Mouse (Mus musculus) embryo, embryonic 11 days (tissue): ENCODE results near the gene Tomm34.

Experiments
- DNase-seq: peaks from one replicate; pipeline ENCODE4 v3.0.0-alpha.2; 2015

Gene Tomm34

GRCm38 (mm10) chr2:164070765-164071436, at the start of gene Tomm34:
Tomm34 (minus strand) TSS chr2:164071169.
- DNase-seq = peak; percentile 97

- DNase-seq = no peak
Observed at GRCm38 (mm10) chr2:164119503-164119902, 48.5 kb upstream of the Tomm34 start.

DNA sequence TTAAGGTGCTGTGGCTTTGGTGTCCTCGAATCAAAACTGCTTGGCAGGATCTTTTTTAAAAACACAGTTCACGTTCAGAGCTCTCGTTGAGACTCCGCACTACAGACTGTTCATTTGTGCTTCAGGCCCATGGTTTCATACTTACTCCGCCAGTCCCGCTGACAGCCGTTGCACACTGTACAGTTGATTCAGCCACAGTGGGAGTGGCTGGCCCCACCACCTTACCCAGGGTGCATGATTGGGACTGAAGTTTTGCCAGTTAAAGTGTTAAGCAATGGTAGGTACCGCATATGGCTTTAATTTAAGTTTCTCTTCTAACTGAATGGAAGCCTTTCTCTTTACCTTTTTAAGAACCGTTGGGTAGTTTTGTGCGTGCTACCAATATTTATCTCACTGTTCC, 44.6 kb upstream of the Tomm34 start:
- DNase-seq = no peak

- DNase-seq = no peak
Observed at GRCm38 (mm10) chr2:164114051-164114450, 43.1 kb upstream of the Tomm34 start.

- DNase-seq = no peak
Observed at GRCm38 (mm10) chr2:164111546-164111945, 40.6 kb upstream of the Tomm34 start.

DNA sequence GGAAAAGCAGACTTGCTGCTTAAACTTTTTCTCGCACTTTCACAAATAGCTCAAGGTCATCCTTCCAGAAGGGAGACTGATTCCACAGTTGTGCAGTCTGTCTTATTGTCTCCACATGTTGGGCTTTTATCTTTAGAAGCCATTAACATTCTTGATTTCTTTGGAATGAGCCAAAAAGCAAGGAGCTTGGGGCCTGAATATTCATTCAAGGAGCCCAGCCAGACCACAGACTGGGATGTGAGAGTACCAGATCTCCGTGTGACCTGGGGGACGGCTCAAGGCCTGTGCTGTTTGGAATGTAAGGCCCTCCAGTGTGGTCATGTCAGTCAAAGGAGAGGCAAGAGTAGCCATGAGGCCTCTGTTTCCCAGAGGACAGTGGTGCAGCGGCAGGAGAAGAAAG, 37.5 kb upstream of the Tomm34 start:
- DNase-seq = no peak

DNA sequence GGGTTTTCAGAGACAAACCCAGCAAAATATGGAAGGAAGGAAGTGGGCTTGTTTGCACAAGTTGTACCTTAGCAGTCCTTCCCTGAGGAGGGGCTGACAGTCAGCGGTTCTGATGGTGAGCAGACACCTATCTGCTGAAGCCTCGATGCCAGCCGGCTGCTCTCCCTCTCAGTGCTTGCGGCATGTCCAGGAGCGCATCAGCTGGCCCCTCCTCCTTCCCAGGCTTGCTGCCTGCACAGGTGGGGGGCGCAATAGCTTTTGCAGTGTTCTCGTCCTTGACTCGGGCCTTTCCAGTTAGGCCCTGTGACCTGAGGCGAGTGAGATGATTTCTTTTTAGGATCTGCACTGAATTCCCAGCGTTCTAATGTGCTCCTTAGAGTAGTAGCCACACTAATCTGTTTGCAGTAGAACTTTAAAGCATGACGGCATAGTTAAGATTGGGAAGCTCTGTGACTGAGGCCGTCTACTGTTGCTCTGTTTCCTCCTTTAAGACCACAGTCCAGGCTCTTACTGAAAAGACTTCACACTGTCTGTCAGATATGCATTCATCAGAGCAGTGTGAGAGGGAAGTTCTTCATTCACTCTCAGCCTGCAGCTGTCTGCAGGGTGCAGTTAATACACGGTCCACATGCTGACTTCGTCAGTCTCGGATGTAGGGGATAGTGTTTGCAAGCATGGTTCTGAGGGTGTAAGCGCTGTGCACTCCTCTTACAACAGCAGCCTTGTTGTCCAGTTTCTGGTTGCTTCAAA, 36.3 kb upstream of the Tomm34 start:
- no peak for DNase-seq

- no peak for DNase-seq
Observed at GRCm38 (mm10) chr2:164106287-164107035, 35.5 kb upstream of the Tomm34 start.

DNA sequence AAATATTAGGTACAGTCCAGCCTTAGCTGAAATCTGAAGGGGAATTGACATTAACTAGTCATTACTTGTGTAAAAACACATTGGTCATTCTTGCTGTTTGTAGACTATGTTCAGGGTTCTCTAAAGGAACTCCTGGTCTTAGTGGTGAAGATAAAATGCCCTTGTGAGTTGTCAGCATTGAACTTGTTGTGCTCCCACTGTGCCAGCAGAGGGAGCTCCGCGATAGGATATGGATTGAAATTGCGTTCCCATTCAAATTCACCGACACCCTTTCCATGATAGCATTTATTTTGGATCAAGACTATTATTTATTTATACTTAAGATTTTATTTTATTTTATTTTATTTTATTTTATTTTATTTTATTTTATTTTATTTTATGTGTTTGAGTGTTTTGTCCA, 32.5 kb upstream of the Tomm34 start:
- DNase-seq = peak; percentile 61

DNA sequence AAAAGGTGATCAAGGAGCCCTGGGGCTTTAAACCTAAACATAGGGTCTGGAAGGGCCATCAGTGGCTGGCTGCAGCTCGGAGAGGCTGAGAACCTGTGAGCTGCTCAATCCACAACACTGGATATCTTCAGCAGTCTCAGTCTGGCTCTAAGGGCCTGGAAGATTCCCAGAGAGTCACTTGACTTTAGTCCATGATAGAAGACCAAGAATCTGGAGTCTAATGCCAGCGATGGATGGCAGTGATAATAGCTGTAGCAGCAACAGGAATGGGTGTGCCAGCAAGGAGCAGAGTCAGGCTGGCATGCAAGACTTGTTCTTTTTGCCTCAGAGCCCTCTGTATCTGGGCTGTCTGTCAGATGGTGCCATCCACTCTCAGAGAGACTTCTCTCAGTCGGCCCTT, 31.4 kb upstream of the Tomm34 start:
- no peak for DNase-seq

GRCm38 (mm10) chr2:164101936-164102335, 31.0 kb upstream of the Tomm34 start:
- DNase-seq = no peak

- DNase-seq = no peak
Observed at GRCm38 (mm10) chr2:164098603-164099250, 27.8 kb upstream of the Tomm34 start.

- DNase-seq = no peak
Observed at GRCm38 (mm10) chr2:164094152-164094551, 23.2 kb upstream of the Tomm34 start.

- no peak for DNase-seq
Observed at GRCm38 (mm10) chr2:164089508-164089907, 18.5 kb upstream of the Tomm34 start.

GRCm38 (mm10) chr2:164087416-164088017, 16.5 kb upstream of the Tomm34 start:
- DNase-seq = no peak

DNA sequence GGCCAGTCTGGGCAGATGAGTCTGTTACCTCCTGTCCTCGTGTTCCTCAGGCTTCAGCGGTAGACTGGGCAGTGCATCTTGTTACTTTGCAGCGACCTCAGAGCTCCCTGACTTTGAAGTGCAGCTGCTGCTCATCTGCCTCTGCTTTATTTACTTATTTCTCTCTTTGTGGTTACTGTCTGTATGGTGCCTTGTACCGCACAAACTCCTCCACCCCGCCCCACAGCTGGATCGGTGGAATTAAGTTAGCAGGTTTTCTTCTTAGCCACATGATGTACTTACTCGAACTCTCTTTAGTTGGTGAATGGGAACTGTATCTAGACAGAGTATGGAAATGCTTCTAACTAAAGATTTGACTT, 13.4 kb upstream of the Tomm34 start:
- DNase-seq = no peak

- no peak for DNase-seq
Observed at GRCm38 (mm10) chr2:164083609-164084341, 12.8 kb upstream of the Tomm34 start.

GRCm38 (mm10) chr2:164082175-164082574, 11.2 kb upstream of the Tomm34 start:
- DNase-seq = no peak

DNA sequence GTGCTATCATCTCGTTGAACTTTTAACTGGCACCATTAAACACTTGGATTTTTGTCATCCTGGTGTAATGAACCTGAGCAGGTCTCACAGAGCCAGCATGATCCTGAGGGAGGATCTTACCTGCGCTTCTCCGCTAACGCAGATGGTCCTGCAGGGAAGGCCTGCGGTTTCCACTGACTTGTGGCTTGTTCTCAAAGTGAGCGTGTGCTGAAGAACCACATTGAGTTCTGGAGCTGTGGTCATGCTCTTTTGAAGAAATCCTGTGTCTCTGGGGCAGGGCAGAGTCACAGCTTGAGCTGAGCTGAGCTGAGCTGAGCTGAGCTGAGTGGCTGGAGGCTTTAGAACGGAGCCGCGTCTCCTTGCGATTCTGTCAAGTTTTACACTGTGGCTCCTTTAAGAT, 10.6 kb upstream of the Tomm34 start:
- DNase-seq = no peak

DNA sequence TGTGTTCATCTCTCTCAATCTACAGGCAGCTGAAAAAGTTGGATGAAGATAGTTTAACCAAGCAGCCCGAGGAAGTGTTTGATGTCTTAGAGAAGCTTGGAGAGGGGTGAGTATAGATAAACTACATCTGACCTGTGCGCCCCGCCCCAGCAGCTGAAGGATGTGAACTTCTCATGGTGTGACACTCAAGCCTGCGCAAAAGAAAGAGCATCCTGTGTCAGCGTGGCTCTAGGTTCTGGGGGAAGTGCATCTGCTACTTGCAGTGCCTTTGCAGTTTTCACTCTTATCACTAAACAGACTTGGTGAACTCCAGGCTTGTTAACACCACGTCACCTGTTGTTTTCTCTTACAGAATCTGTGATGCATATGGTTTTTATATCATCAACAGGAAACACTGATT, 8.5 kb upstream of the Tomm34 start:
- no peak for DNase-seq

DNA sequence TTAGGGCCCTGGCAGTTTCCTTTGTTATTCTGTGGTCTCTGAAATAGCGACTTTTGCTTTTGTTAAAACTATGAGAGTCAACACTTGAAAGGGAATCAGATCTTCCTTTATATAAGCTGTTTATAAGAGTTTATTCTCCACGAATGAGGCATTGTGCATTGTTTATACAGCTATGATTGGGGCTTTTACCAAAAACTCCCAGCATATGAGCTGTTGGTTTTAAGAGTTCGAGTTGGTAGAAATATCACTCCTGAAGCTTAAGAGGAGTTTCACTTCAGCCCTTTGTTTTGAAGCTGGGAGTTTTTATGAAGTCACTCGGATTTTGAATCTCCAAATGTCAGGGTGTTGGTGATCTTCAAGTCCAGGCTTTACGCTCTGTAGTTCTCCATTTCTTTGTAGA, 6.9 kb upstream of the Tomm34 start:
- DNase-seq = no peak

DNA sequence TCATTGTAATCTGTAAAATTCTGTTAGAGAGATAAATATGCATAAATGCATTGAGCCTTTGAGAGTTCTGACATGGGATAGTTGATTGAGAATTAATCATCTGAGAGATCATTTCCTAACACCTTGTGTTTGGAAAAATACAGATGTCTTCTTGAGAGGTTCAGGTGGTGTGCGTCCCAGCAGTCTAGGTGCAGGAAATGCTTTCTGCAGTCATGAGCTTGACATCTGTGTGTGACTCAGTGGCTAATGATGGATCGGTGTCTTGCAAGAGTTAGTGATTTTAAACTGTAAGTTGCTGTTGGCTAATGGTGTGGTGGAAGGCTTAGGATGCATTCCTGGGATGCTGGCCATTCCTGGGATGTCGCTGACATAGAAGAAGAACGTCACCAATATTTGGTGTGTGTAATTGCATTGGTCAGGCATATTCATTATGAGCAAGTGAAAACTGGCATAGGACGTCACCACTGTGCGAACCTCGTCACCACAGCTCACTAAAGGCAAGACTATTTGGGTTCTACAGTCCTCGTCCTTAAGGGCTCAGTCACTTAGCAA, 6.0 kb upstream of the Tomm34 start:
- no peak for DNase-seq
